Mouse (Mus musculus) frontal cortex, postnatal 10 days (tissue): ENCODE measurements around the gene Elmsan1.

Experiments used
- DNase-seq, 2 experiments: peaks; one replicate each; pipeline ENCODE4 v3.0.0; 2022; ENCODE audit warnings: low spot score in 2 of 2, mixed read lengths in 1 of 2

Elmsan1 gene

DNA sequence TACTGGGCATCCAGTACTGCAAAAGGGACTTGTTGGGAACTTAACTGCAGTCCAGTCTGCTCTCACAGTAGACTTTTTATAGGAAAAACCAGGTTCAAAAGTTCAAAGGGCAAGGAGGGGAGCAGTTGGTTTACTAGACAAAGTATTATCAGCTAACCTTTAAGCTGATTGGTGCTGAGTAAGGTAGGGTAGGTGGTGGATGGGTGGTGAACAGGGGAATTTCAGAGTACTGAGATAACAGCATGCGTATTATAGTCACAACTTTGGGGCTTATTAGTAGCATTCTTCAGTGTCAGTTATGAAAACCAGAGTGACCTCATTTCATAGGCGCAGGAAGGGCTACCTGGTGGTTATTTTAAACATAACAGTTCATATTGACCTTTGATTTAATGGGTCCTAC lies 119.1 kb downstream of the Elmsan1 start:
- no peak for DNase-seq
